Mouse (Mus musculus) embryo, embryonic 11 days (tissue): Measurements from ENCODE around the gene Sp110.
"Not testable (repeated sequence)": the region's sequence is repeated elsewhere in the genome, so short reads cannot be mapped to it uniquely, and the experiment has no call there.

ENCODE experiments used
- DNase-seq: peaks from one replicate; pipeline ENCODE4 v3.0.0-alpha.2; 2015

The Sp110 gene

GRCm38 (mm10) chr1:85543818-85544217, 54.8 kb downstream of the Sp110 start:
- not testable (repeated sequence) for DNase-seq

DNA sequence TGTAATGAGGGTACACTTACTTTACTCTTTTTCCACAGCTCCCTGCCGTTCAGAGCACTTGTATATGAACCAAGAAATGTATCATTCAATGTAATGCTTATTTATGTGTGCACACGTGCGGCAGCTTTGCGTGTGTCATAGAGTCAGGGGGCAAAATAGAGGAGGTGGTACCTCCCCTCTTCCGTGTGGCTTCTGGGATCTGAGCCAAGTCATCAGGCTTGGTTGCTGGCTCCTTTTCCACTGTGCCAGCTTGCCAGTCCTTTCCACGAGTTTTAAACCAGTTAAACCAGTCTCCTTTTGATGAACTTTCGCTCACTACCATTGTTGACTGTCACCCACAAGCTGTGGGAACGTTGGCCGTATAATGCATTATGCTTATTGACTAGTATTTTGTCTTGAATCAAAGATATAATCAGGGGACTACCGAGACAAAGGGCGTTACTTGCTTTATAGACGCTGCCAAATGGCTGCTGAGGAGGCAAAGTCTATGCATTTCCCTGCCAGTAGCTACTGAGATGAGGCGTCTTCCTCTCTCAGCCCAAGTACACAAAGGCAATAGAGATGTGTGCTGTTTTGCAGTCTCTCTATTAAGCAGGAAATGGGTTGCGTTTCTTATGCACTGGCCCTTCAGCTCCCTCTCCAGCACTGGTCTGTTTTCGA, 70.0 kb downstream of the Sp110 start:
- not testable (repeated sequence) for DNase-seq
